Mouse (Mus musculus) brain, embryonic 14.5 days (tissue): ENCODE data around the gene Lipe.

Experiments
- CTCF ChIP-seq: fragments of 200-500 bp; IDR thresholded peaks from 2 replicates; pipeline ENCODE4 v1.5.1; 2012; ENCODE audit warnings: inconsistent platforms, mild to moderate bottlenecking, moderate library complexity, borderline replicate concordance; ENCODE audit not compliant: insufficient read depth, insufficient read length; ENCODE audit errors: extremely low read depth
- POLR2A ChIP-seq: fragments of 200-500 bp; IDR thresholded peaks from 2 replicates; pipeline ENCODE4 v1.6.1; 2012; ENCODE audit warnings: mild to moderate bottlenecking, inconsistent platforms, borderline replicate concordance; ENCODE audit not compliant: poor library complexity, insufficient read depth, insufficient read length, severe bottlenecking; ENCODE audit errors: extremely low read depth

- no peak for TF ChIP-seq POLR2A
- no peak for TF ChIP-seq CTCF
Observed at GRCm38 (mm10) chr7:25412833-25413441, 14.4 kb upstream of the Lipe start, which contains the start of gene Cxcl17.
